Mouse (Mus musculus) R1 (cell line): ENCODE data around the gene Prtg.

Source experiments
- DNase-seq: peaks from one replicate; pipeline ENCODE4 v3.0.0-alpha.2; 2018; ENCODE audit warnings: low read depth, low spot score

Prtg gene

GRCm38 (mm10) chr9:72911381-72911780 is 104.7 kb downstream of the Prtg start:
- peak; percentile 68 for DNase-seq

GRCm38 (mm10) chr9:72913551-72913950 is 106.9 kb downstream of the Prtg start:
- DNase-seq: no peak

- peak; percentile 34 for DNase-seq
Observed at GRCm38 (mm10) chr9:72915728-72916127, 109.1 kb downstream of the Prtg start.

- no peak for DNase-seq
Observed at GRCm38 (mm10) chr9:72923068-72923467, 116.4 kb downstream of the Prtg start.

- peak; percentile 60 for DNase-seq
Observed at GRCm38 (mm10) chr9:72925021-72925934, 118.6 kb downstream of the Prtg start, which contains the start of gene Pygo1. Pygo1 (plus strand) TSS chr9:72925645.

- no peak for DNase-seq
Observed at GRCm38 (mm10) chr9:72925935-72926258, 119.2 kb downstream of the Prtg start.

GRCm38 (mm10) chr9:72931166-72931790 is 124.6 kb downstream of the Prtg start:
- DNase-seq: no peak

- peak; percentile 82 for DNase-seq
Observed at GRCm38 (mm10) chr9:72935309-72935708, 128.6 kb downstream of the Prtg start.

- DNase-seq: no peak
Observed at GRCm38 (mm10) chr9:72936301-72936700, 129.6 kb downstream of the Prtg start.

- DNase-seq: peak; percentile 80
Observed at GRCm38 (mm10) chr9:72943424-72943823, 136.8 kb downstream of the Prtg start.

- DNase-seq: no peak
Observed at GRCm38 (mm10) chr9:72944286-72944685, 137.6 kb downstream of the Prtg start.

GRCm38 (mm10) chr9:72947010-72947409 is 140.3 kb downstream of the Prtg start:
- peak; percentile 45 for DNase-seq

GRCm38 (mm10) chr9:72949572-72949971 is 142.9 kb downstream of the Prtg start:
- peak; percentile 28 for DNase-seq

- DNase-seq: peak; percentile 82
Observed at GRCm38 (mm10) chr9:72954746-72955145, 148.1 kb downstream of the Prtg start.

- DNase-seq: peak; percentile 78
Observed at GRCm38 (mm10) chr9:72955546-72955945, 148.9 kb downstream of the Prtg start.

GRCm38 (mm10) chr9:72958521-72959450 is 152.1 kb downstream of the Prtg start, which contains the start of the genes Dyx1c1 and Gm44503:
Dyx1c1 (plus strand) TSS chr9:72958785.
Gm44503 (plus strand) TSS chr9:72958852.
- DNase-seq: peak; percentile 88

GRCm38 (mm10) chr9:72961346-72961745 is 154.7 kb downstream of the Prtg start:
- DNase-seq: no peak

GRCm38 (mm10) chr9:72961959-72962358 is 155.3 kb downstream of the Prtg start:
- peak; percentile 51 for DNase-seq
